16 mouse cellular contexts compared by ENCODE assay signal in genomic region chr16:64885547-64885946, GRCm38 (mm10).
"Had no signal": no experiment of that assay in that cellular context is flagged by ENCODE, and none has a peak within 500 bp of the region (broad histone marks: within the 10 kb centered on the region; RNA-seq: fewer than 3 reads in every experiment).

No protein-coding gene starts in this region.

- H3K9ac ChIP-seq: kidney, embryonic 15.5 days; liver, embryonic 13.5 days; lung, embryonic 14.5 days; midbrain, embryonic 12.5 days; midbrain, embryonic 15.5 days; neural tube, embryonic 13.5 days had no signal

- DNase-seq: kidney, postnatal 10 days; kidney, postnatal 36 days; layer of hippocampus, postnatal 36 days; liver, embryonic 13.5 days; lung, embryonic 14.5 days; retina, postnatal 1 day; right cerebral cortex, postnatal 25 days; thymus, adult 18-20 months; thymus, postnatal 36 days had no signal

- H3K27ac ChIP-seq: left cerebral cortex, adult 2 months; liver, embryonic 13.5 days; macrophage; midbrain, embryonic 12.5 days; midbrain, embryonic 15.5 days; neural tube, embryonic 13.5 days had no signal

- H3K9me3 ChIP-seq: midbrain, embryonic 12.5 days; midbrain, embryonic 15.5 days; neural tube, embryonic 13.5 days had no signal

- H3K27me3 ChIP-seq: kidney, embryonic 15.5 days; liver, embryonic 13.5 days; midbrain, embryonic 12.5 days; midbrain, embryonic 15.5 days; neural tube, embryonic 13.5 days had no signal

- H3K36me3 ChIP-seq: kidney, embryonic 15.5 days; liver, embryonic 13.5 days; midbrain, embryonic 12.5 days; midbrain, embryonic 15.5 days; neural tube, embryonic 13.5 days had no signal

- H3K4me3 ChIP-seq: kidney, embryonic 15.5 days; left cerebral cortex, adult 2 months; liver, embryonic 13.5 days; midbrain, embryonic 12.5 days; midbrain, embryonic 15.5 days; myocyte; neural tube, embryonic 13.5 days had no signal

- H3K4me1 ChIP-seq: midbrain, embryonic 15.5 days had no signal
